Mouse (Mus musculus) ES-E14 (cell line): ENCODE measurements around the gene 4921536K21Rik. TPM values are rescaled to one million over a fixed set of nuclear protein-coding genes. Genes with fewer than 3 reads are reported as not detected.

ENCODE experiments used
- DNase-seq: peaks from one replicate; pipeline ENCODE4 v3.0.0-alpha.2; 2013; ENCODE audit warnings: low read depth, low spot score
- H3K27ac ChIP-seq: 2 replicates; pipeline ENCODE4 v1.5.1; 2012; ENCODE audit warnings: low read depth, mild to moderate bottlenecking, low read length, moderate library complexity, mixed read lengths; ENCODE audit not compliant: poor library complexity, insufficient read depth, severe bottlenecking
- H3K36me3 ChIP-seq: 2 replicates; pipeline ENCODE4 v1.6.1; 2012; ENCODE audit warnings: mild to moderate bottlenecking, low read length, moderate library complexity, mixed read lengths; ENCODE audit not compliant: control insufficient read depth, poor library complexity, insufficient read depth, severe bottlenecking
- H3K4me1 ChIP-seq, 2 experiments: fragments of 150-350 bp in 1 of 2; sonication (generic) in 1 of 2; 2 replicates each; pipeline ENCODE4 v1.6.1; 2012; ENCODE audit warnings: low read length in 2 of 2, mild to moderate bottlenecking in 1 of 2, mixed read lengths in 1 of 2; ENCODE audit not compliant: control insufficient read depth in 2 of 2, insufficient read depth in 2 of 2, poor library complexity in 1 of 2
- H3K4me3 ChIP-seq, 2 experiments: fragments of 150-350 bp in 1 of 2; sonication (generic) in 1 of 2; 2 replicates each; pipeline ENCODE4 v1.5.1; 2012; ENCODE audit warnings: low read length in 2 of 2, low read depth in 1 of 2, mild to moderate bottlenecking in 1 of 2, mixed read lengths in 1 of 2; ENCODE audit not compliant: insufficient read depth in 1 of 2, poor library complexity in 1 of 2, severe bottlenecking in 1 of 2
- H3K9ac ChIP-seq: 2 replicates; pipeline ENCODE4 v1.6.1; 2012; ENCODE audit warnings: low read depth, mild to moderate bottlenecking, low read length, mixed read lengths; ENCODE audit not compliant: poor library complexity, insufficient read depth, severe bottlenecking
- H3K9me3 ChIP-seq: fragments of 150-350 bp; sonication (generic); 2 replicates; pipeline ENCODE4 v1.6.1; 2012; ENCODE audit warnings: low read depth, mild to moderate bottlenecking, low read length; ENCODE audit not compliant: control insufficient read depth, insufficient read depth
- CHD2 ChIP-seq: IDR thresholded peaks from 2 replicates; pipeline ENCODE4 v1.6.1; 2014; ENCODE audit warnings: mild to moderate bottlenecking, low read depth, low read length, inconsistent platforms
- HCFC1 ChIP-seq: IDR thresholded peaks from 2 replicates; pipeline ENCODE4 v1.6.1; 2012; ENCODE audit warnings: low read length, inconsistent platforms, borderline replicate concordance; ENCODE audit not compliant: insufficient read depth
- MAFK ChIP-seq: IDR thresholded peaks from 2 replicates; pipeline ENCODE4 v1.6.1; 2014; ENCODE audit warnings: mild to moderate bottlenecking, low read depth, low read length, inconsistent platforms; ENCODE audit not compliant: insufficient read depth
- ZC3H11A ChIP-seq: IDR thresholded peaks from 2 replicates; pipeline ENCODE4 v1.6.1; 2012; ENCODE audit warnings: low read depth, mild to moderate bottlenecking, inconsistent platforms, low read length, borderline replicate concordance
- ZNF384 ChIP-seq: IDR thresholded peaks from 2 replicates; pipeline ENCODE4 v1.6.1; 2012; ENCODE audit warnings: low read depth, low read length, inconsistent platforms
- in situ Hi-C, 2 experiments: fragments of 600-800 bp; cut with MboI; formaldehyde crosslinking; loops; one replicate each; pipeline ENCODE4 v1.15.1; 2025; ENCODE audit warnings: low sequenced_read_pairs in 2 of 2, inconsistent platforms in 1 of 2; ENCODE audit not compliant: unreplicated experiment in 2 of 2
- total RNA-seq: library from RNA; depleted of rRNA; stranded (reverse); fragments of 300-350 nt; gene quantifications from 2 replicates; pipeline ENCODE4 v1.2.3, GENCODE M21; 2012

4921536K21Rik gene
- total RNA-seq, 1 experiment: 0.22 TPM

GRCm38 (mm10) chr11:3920476-3920875 lies 25.6 kb upstream of the 4921536K21Rik start:
- Histone ChIP-seq H3K4me1 (no peaks in the 10 kb centered on the region), H3K36me3 (peaks cover 11% of the 10 kb centered on the region; the same call in 1 of the 2 replicates), H3K9ac (no peak overlapping the region), H3K4me3 (no peak overlapping the region), H3K27ac (no peak overlapping the region), H3K9me3 (no peaks in the 10 kb centered on the region)
- in situ Hi-C loops: no loop called here
- DNase-seq: no peak
- no peak for TF ChIP-seq CHD2

DNA sequence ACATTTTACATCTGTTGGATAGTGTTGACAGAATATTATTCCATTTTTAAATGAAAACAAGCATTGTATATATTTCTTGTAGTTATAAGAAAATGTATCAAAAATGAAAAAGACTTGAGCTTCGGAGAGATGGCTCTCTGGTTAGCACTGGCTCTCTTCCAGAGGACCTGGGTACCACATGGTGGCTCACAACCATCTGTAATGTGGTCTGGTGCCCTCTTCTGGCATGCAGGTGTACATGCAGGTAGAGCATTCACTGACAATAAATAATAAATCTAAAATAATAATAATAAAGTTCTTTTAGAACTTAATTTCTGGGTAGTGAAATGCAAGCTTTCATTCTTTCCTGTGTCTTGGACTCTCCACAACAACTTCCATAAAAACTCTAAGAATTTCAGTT lies 23.8 kb upstream of the 4921536K21Rik start:
- H3K4me3 ChIP-seq: no peak overlapping the region

GRCm38 (mm10) chr11:3914109-3914840 lies 19.4 kb upstream of the 4921536K21Rik start, which contains the start of gene Slc35e4:
Gene Slc35e4 (minus strand): TSS chr11:3914664.
- Histone ChIP-seq H3K4me1 (peaks cover 3 to 7% of the 10 kb centered on the region in 2 experiments; a peak in 2 of 4 replicates), H3K27ac (peak within 1 kb of the TSS; percentile 26; the same call in 1 of the 2 replicates), H3K9me3 (no peaks in the 10 kb centered on the region), H3K36me3 (no peaks in the 10 kb centered on the region), H3K9ac (peak within 1 kb of the TSS; percentile 63), H3K4me3 (peak within 1 kb of the TSS; percentile 64 to 87)
- TF ChIP-seq ZC3H11A: peak; percentile 65; the same call in 1 of the 2 replicates
- no peak for TF ChIP-seq HCFC1
- peak; percentile 82 for DNase-seq
- in situ Hi-C loops: no loop called here

More for the DNA sequence above, 23.8 kb upstream of the 4921536K21Rik start:
- Histone ChIP-seq H3K9ac (no peak overlapping the region), H3K9me3 (no peaks in the 10 kb centered on the region), H3K36me3 (peaks cover 7% of the 10 kb centered on the region; the same call in 1 of the 2 replicates), H3K4me1 (no peaks in the 10 kb centered on the region), H3K27ac (no peak overlapping the region)
- no peak for TF ChIP-seq MAFK
- no peak for TF ChIP-seq ZC3H11A
- TF ChIP-seq ZNF384: no peak
- TF ChIP-seq CHD2: no peak
- no peak for TF ChIP-seq HCFC1
- DNase-seq: no peak
- in situ Hi-C loops: no loop called here

GRCm38 (mm10) chr11:3913316-3914108 lies 18.6 kb upstream of the 4921536K21Rik start:
- Histone ChIP-seq H3K9ac (peak overlapping the region; percentile 63), H3K4me3 (peak overlapping the region; percentile 64 to 87), H3K9me3 (no peaks in the 10 kb centered on the region), H3K27ac (no peak overlapping the region), H3K4me1 (peaks cover 3 to 7% of the 10 kb centered on the region in 2 experiments; a peak in 2 of 4 replicates), H3K36me3 (no peaks in the 10 kb centered on the region)
- in situ Hi-C loops: no loop called here
- TF ChIP-seq HCFC1 (0 out of 2 replicates have a peak, but pooled peaks have one; percentile 57), CHD2 (no peak)
- peak; percentile 75 for DNase-seq

DNA sequence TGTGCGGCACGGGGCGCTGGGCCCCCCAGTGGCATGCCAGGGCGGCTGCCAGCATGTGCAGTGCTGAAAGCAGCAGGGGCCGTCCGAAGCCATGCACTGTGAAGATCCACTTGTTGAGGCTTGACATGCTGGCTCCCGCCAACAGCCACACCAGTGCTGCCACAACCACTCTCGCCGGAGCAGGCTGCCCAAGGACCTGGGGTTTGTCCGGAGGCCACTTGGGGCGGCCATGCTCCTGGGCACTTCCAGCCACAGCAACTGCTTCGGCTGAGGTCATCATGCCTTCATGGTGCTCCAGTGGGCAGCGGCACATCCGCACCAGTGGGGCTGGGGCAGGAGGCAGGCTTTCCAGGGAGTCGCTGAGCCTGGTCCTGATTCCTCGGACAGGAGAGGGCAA lies 18.0 kb upstream of the 4921536K21Rik start:
- peak overlapping the region; percentile 63; the same call in 1 of the 2 replicates for H3K9ac ChIP-seq
- in situ Hi-C loops: no loop called here
- no peaks in the 10 kb centered on the region for H3K9me3 ChIP-seq
- TF ChIP-seq ZNF384 (no peak), HCFC1 (no peak), MAFK (no peak)
- H3K27ac ChIP-seq: no peak overlapping the region
- peaks cover 3 to 7% of the 10 kb centered on the region in 2 experiments; a peak in 2 of 4 replicates for H3K4me1 ChIP-seq
- no peaks in the 10 kb centered on the region for H3K36me3 ChIP-seq
- no peak for DNase-seq
- peak overlapping the region; percentile 64 to 87 for H3K4me3 ChIP-seq
